Mouse (Mus musculus) lung, postnatal 0 days (tissue): ENCODE results near the gene Trim39. TPM values are rescaled to one million over a fixed set of nuclear protein-coding genes. Genes with fewer than 3 reads are reported as not detected.

Experiments used
- ATAC-seq: fragments of 200-750 bp; cut with Nextera tagmentation; 2 replicates; pipeline ENCODE4 v1.8.0; 2017; ENCODE audit warnings: moderate library complexity
- DNase-seq: peaks from one replicate; pipeline ENCODE4 v3.0.0-alpha.2; 2016; ENCODE audit warnings: low spot score
- H3K27ac ChIP-seq: fragments of 300-500 bp; sonication (generic); 2 replicates; pipeline ENCODE4 v1.5.1; 2014; ENCODE audit warnings: antibody characterized with exemption, mild to moderate bottlenecking, low read length, mixed read lengths
- H3K27me3 ChIP-seq: fragments of 300-500 bp; sonication (generic); replicated peaks from 2 replicates; pipeline ENCODE4 v1.6.1; 2014; ENCODE audit warnings: low read length, mixed read lengths; ENCODE audit not compliant: insufficient read depth
- H3K36me3 ChIP-seq: fragments of 300-500 bp; sonication (generic); 2 replicates; pipeline ENCODE4 v1.6.1; 2014; ENCODE audit warnings: low read length, mixed read lengths; ENCODE audit not compliant: insufficient read depth
- H3K4me1 ChIP-seq: fragments of 300-500 bp; sonication (generic); 2 replicates; pipeline ENCODE4 v1.6.1; 2014; ENCODE audit warnings: antibody characterized with exemption, low read depth, low read length, mixed read lengths; ENCODE audit not compliant: insufficient read depth
- H3K4me2 ChIP-seq: fragments of 300-500 bp; sonication (generic); replicated peaks from 2 replicates; pipeline ENCODE4 v1.6.1; 2014; ENCODE audit warnings: low read depth, mild to moderate bottlenecking, low read length, moderate library complexity, mixed read lengths
- H3K4me3 ChIP-seq: fragments of 300-500 bp; sonication (generic); 2 replicates; pipeline ENCODE4 v1.5.1; 2014; ENCODE audit warnings: low read depth, low read length
- H3K9ac ChIP-seq: fragments of 300-500 bp; sonication (generic); replicated peaks from 2 replicates; pipeline ENCODE4 v1.6.1; 2014; ENCODE audit warnings: low read depth, mild to moderate bottlenecking
- H3K9me3 ChIP-seq: fragments of 300-500 bp; sonication (generic); 2 replicates; pipeline ENCODE4 v1.6.1; 2016; ENCODE audit warnings: low read length, mixed read lengths
- CTCF ChIP-seq: IDR thresholded peaks from 2 replicates; pipeline ENCODE4 v1.5.1; 2016; ENCODE audit warnings: antibody characterized with exemption, mild to moderate bottlenecking
- EP300 ChIP-seq: IDR thresholded peaks from 2 replicates; pipeline ENCODE4 v1.6.1; 2016; ENCODE audit warnings: antibody characterized with exemption, mild to moderate bottlenecking, control low read depth
- WGBS: fragments of 180-500 bp; shearing (Covaris S2); extraction: QIAGEN DNeasy Blood & Tissue Kit; methylation state at CpG from one replicate; pipeline ENCODE4 v1.1.7; 2014; 5-methylcytosine and 5-hydroxymethylcytosine counted together
- polyA plus RNA-seq: library from polyadenylated mRNA; unstranded; fragments of >200 nt; fragmentation: Nextera tagmentation; extraction: Ambion mirVana; gene quantifications from 2 replicates; pipeline ENCODE4 v1.2.1, GENCODE M21; 2015

Gene Trim39
- polyA plus RNA-seq, 1 experiment from 2014 or later, result 9.2 TPM

GRCm38 (mm10) chr17:36265834-36266233 is 6.2 kb downstream of the Trim39 start:
- peaks cover 4% of the 10 kb centered on the region; the same call in 1 of the 2 replicates for H3K4me1 ChIP-seq
- no peaks in the 10 kb centered on the region for H3K27me3 ChIP-seq
- ATAC-seq, result no peak
- H3K9ac ChIP-seq, result no peak overlapping the region
- H3K27ac ChIP-seq, result no peak overlapping the region
- WGBS, result 72% methylated on average over 5 of the region's 5 CpGs
- DNase-seq, result peak; percentile 40
- TF ChIP-seq CTCF, result peak; percentile 45
- TF ChIP-seq EP300, result no peak
- no peak overlapping the region for H3K4me2 ChIP-seq
- H3K36me3 ChIP-seq, result peaks cover 22% of the 10 kb centered on the region
- H3K9me3 ChIP-seq, result no peaks in the 10 kb centered on the region
- H3K4me3 ChIP-seq, result no peak overlapping the region

- ATAC-seq (no peak), DNase-seq (no peak)
- no peak overlapping the region for H3K9ac ChIP-seq
- H3K27ac ChIP-seq, result no peak overlapping the region
- H3K9me3 ChIP-seq, result no peaks in the 10 kb centered on the region
- TF ChIP-seq EP300 (no peak), CTCF (no peak)
- no peaks in the 10 kb centered on the region for H3K27me3 ChIP-seq
- 91% methylated on average over 3 of the region's 3 CpGs for WGBS
- H3K4me1 ChIP-seq, result no peaks in the 10 kb centered on the region
- peaks cover 30% of the 10 kb centered on the region for H3K36me3 ChIP-seq
- H3K4me3 ChIP-seq, result no peak overlapping the region
- no peak overlapping the region for H3K4me2 ChIP-seq
Observed at GRCm38 (mm10) chr17:36264273-36264925, 7.6 kb downstream of the Trim39 start.

GRCm38 (mm10) chr17:36261511-36262166 is 10.4 kb downstream of the Trim39 start:
- Histone ChIP-seq H3K27me3 (no peaks in the 10 kb centered on the region), H3K36me3 (peaks cover 22% of the 10 kb centered on the region)

GRCm38 (mm10) chr17:36257969-36258368 is 14.1 kb downstream of the Trim39 start, which contains the start of gene Rpp21:
Rpp21 (minus strand) TSS chr17:36258069.
- no peaks in the 10 kb centered on the region for H3K9me3 ChIP-seq
- peaks cover 14% of the 10 kb centered on the region; the same call in 1 of the 2 replicates for H3K36me3 ChIP-seq
- peak within 1 kb of the TSS; percentile 57 for H3K4me3 ChIP-seq
- H3K27ac ChIP-seq, result peak within 1 kb of the TSS; percentile 78
- no peak for ATAC-seq
- DNase-seq, result no peak
- TF ChIP-seq EP300 (no peak), CTCF (no peak)
- H3K4me2 ChIP-seq, result peak within 1 kb of the TSS; percentile 60
- no peaks in the 10 kb centered on the region for H3K27me3 ChIP-seq
- H3K4me1 ChIP-seq, result no peaks in the 10 kb centered on the region; the same call in 1 of the 2 replicates
- WGBS, result 37% methylated on average over 6 of the region's 6 CpGs
- H3K9ac ChIP-seq, result peak within 1 kb of the TSS; percentile 45

More at GRCm38 (mm10) chr17:36261511-36262166, 10.4 kb downstream of the Trim39 start:
- 90% methylated on average over 9 of the region's 9 CpGs for WGBS
- no peaks in the 10 kb centered on the region for H3K9me3 ChIP-seq
- H3K27ac ChIP-seq, result no peak overlapping the region
- H3K4me3 ChIP-seq, result no peak overlapping the region
- no peak overlapping the region for H3K4me2 ChIP-seq
- no peak for ATAC-seq
- H3K9ac ChIP-seq, result no peak overlapping the region
- H3K4me1 ChIP-seq, result no peaks in the 10 kb centered on the region; the same call in 1 of the 2 replicates
- TF ChIP-seq EP300, result no peak
- no peak for TF ChIP-seq CTCF
- DNase-seq, result no peak

- Histone ChIP-seq H3K27ac (peak overlapping the region; percentile 78), H3K9ac (peak overlapping the region; percentile 45), H3K27me3 (no peaks in the 10 kb centered on the region), H3K4me2 (peak overlapping the region; percentile 60), H3K36me3 (peaks cover 9% of the 10 kb centered on the region; the same call in 1 of the 2 replicates), H3K4me3 (peak overlapping the region; percentile 57), H3K4me1 (no peaks in the 10 kb centered on the region; the same call in 1 of the 2 replicates), H3K9me3 (no peaks in the 10 kb centered on the region)
- DNase-seq, result peak; percentile 90
- TF ChIP-seq EP300 (no peak), CTCF (peak; percentile 80)
- WGBS, result under 1% methylated on average over 36 of the region's 37 CpGs
- ATAC-seq, result peak; percentile 97
Observed at GRCm38 (mm10) chr17:36257241-36257947, 14.7 kb downstream of the Trim39 start.

- no peak overlapping the region for H3K27ac ChIP-seq
- peak; percentile 58 for DNase-seq
- H3K36me3 ChIP-seq, result no peaks in the 10 kb centered on the region
- H3K9me3 ChIP-seq, result no peaks in the 10 kb centered on the region
- TF ChIP-seq CTCF (no peak), EP300 (no peak)
- no peak overlapping the region for H3K4me2 ChIP-seq
- H3K4me3 ChIP-seq, result no peak overlapping the region
- H3K4me1 ChIP-seq, result no peaks in the 10 kb centered on the region; the same call in 1 of the 2 replicates
- H3K9ac ChIP-seq, result no peak overlapping the region
- WGBS, result 22% methylated on average over 6 of the region's 6 CpGs
- 0 out of 2 replicates have a peak, but pooled peaks cover 4% of the 10 kb centered on the region for H3K27me3 ChIP-seq
- ATAC-seq, result no peak
Observed at GRCm38 (mm10) chr17:36253087-36253600, 18.9 kb downstream of the Trim39 start.
